Mouse (Mus musculus): Measurements from ENCODE around the gene Urgcp. TPM values are rescaled to one million over a fixed set of nuclear protein-coding genes. Genes with fewer than 3 reads are reported as not detected.
A peak's percentile ranks its signal among the peaks of the same experiment; 100 is the strongest.

Urgcp gene
- polyA plus RNA-seq, 2 experiments, result 3.5 to 4.7 TPM

DNA sequence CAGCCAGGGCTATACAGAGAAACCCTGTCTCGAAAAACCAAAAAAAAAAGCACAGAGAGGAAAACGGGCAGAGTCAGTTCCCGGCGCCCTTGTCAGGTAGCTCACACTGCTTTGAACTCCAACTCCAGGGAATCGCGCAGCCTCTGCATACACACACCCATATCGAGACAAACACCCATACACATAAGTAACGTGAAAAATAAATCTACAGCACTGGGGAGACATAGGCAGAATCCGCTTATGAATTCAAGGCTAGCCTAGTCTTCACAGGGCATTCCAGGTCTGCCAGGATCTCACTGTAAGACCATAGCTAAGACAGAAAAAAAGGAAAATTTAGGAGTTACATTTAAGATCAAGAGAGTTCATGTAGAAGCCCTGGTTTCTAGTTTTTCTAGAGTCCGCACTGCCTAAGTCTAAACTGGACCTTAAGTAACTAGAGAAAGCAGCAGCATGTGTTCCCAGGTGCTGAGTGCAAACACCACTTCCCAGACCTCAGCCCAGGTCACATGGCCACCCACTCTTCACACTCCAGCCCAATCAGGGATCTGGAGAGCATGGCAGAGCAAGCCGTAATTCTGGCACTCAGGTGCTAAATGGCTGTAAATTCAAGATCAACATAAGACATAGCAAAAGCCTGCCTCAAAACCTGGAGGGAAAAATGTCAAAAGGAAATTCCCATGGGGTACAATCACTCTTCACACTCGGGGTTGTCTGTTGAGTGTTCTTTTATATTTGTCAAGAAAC is 43.4 kb downstream of the Urgcp start:
- Histone ChIP-seq H3K27ac (no peak overlapping the region), H3K27me3 (ENCODE audit: control insufficient read depth, insufficient read depth, low read length) (no peaks in the 10 kb centered on the region), H3K4me1 (replicated peaks; ENCODE audit: control insufficient read depth in 2 of 2, insufficient read depth in 2 of 2, low read length in 1 of 2) (no peaks in the 10 kb centered on the region), H3K36me3 (replicated peaks; ENCODE audit: control insufficient read depth, insufficient read depth, low read depth) (peaks cover 37% of the 10 kb centered on the region), H3K4me3 (ENCODE audit: insufficient read depth in 1 of 2, low read depth in 2 of 2, low read length in 2 of 2) (no peak overlapping the region), H3K4me2 (ENCODE audit: low read depth) (no peak overlapping the region), H3K9ac (replicated peaks) (no peak overlapping the region), H3K9me3 (ENCODE audit: control insufficient read depth, low read length) (no peaks in the 10 kb centered on the region)
- DNase-seq (ENCODE audit: low read depth in 3 of 3, low spot score in 3 of 3) (no peak), ATAC-seq (ENCODE audit: insufficient read depth) (no peak)
- TF ChIP-seq CTCF (IDR thresholded peaks at IDR 0.05; ENCODE audit: low read depth) (no peak), EP300 (IDR thresholded peaks at IDR 0.05; ENCODE audit: low read depth) (no peak)
- 84% methylated on average over 12 of the region's 12 CpGs for WGBS (ENCODE audit: insufficient replicate concordance)

DNA sequence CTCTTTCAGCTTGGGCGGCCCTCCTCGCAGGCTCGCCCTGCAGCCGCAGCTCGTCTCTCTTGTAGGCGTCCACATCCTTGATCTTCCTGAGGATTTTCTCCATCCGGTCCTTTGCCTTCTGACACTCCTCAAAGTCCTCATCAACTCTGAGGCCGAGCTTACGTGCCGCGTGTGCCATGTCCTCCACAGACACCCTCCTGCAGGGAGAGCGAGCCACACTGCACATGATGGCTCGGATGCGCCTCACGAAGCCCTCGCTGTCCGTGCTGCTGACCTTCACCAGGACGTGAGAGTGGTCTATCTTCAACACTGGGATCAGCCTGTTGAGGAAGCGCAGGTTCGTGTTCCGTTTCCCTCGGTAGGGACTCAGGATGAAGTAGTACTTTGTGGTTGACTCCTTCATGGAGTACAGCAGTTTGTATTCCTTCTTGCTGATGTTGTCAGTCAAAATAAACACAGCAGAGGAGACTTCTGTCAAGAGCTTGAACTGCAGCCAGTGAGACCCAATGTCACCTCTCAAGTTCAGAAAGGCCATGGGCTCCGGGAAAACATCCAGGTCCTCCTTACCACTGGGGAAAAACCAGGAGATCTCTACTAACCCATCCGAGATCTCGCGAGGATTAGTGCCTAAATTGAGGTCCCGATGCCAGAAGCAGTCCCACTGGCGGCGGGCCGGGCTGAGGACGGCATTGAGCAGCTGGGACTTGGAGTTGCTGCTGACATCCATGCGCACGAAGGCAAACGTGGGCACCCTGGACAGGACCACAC is 45.1 kb downstream of the Urgcp start:
- no peak overlapping the region for H3K4me3 ChIP-seq (ENCODE audit: insufficient read depth in 1 of 2, low read depth in 2 of 2, low read length in 2 of 2)
- H3K27ac ChIP-seq, result no peak overlapping the region
- no peaks in the 10 kb centered on the region for H3K9me3 ChIP-seq (ENCODE audit: control insufficient read depth, low read length)
- 87% methylated on average over 34 of the region's 34 CpGs for WGBS (ENCODE audit: insufficient replicate concordance)
- TF ChIP-seq CTCF (IDR thresholded peaks at IDR 0.05; ENCODE audit: low read depth) (no peak), EP300 (IDR thresholded peaks at IDR 0.05; ENCODE audit: low read depth) (no peak)
- H3K9ac ChIP-seq (replicated peaks), result no peak overlapping the region
- no peaks in the 10 kb centered on the region for H3K4me1 ChIP-seq (replicated peaks; ENCODE audit: control insufficient read depth in 2 of 2, insufficient read depth in 2 of 2, low read length in 1 of 2)
- H3K36me3 ChIP-seq (replicated peaks; ENCODE audit: control insufficient read depth, insufficient read depth, low read depth), result peaks cover 31% of the 10 kb centered on the region
- no peak overlapping the region for H3K4me2 ChIP-seq (ENCODE audit: low read depth)
- ATAC-seq (ENCODE audit: insufficient read depth) (no peak), DNase-seq (ENCODE audit: low read depth in 3 of 3, low spot score in 3 of 3) (no peak)
- no peaks in the 10 kb centered on the region for H3K27me3 ChIP-seq (ENCODE audit: control insufficient read depth, insufficient read depth, low read length)

DNA sequence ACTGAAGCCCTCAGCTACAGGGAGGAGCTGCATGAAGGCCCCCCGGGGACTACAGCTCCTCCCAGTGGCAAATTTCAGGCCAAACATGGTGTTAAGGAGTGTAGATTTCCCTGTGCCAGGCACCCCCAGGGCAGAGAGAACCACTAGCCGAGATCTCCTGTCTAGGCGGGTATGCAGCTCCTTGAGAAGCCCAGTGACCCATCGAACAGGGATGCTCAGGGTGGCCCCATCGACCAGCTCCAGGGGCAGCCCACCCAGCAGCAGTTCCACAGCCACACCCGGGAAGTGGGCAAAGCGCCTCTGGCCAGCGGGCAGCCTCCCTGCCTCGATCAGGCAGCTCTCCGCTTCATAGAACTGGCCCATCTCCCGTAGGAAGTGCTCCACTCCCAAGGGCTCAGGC is 45.9 kb downstream of the Urgcp start:
- H3K36me3 ChIP-seq (replicated peaks; ENCODE audit: control insufficient read depth, insufficient read depth, low read depth), result peaks cover 26% of the 10 kb centered on the region
- no peak overlapping the region for H3K9ac ChIP-seq (replicated peaks)
- H3K4me2 ChIP-seq (ENCODE audit: low read depth), result no peak overlapping the region
- H3K9me3 ChIP-seq (ENCODE audit: control insufficient read depth, low read length), result no peaks in the 10 kb centered on the region
- TF ChIP-seq CTCF (IDR thresholded peaks at IDR 0.05; ENCODE audit: low read depth) (0 out of 2 replicates have a peak, but pooled peaks have one; percentile 3), EP300 (IDR thresholded peaks at IDR 0.05; ENCODE audit: low read depth) (no peak)
- H3K4me1 ChIP-seq (replicated peaks; ENCODE audit: control insufficient read depth in 2 of 2, insufficient read depth in 2 of 2, low read length in 1 of 2), result no peaks in the 10 kb centered on the region
- no peak overlapping the region for H3K4me3 ChIP-seq (ENCODE audit: insufficient read depth in 1 of 2, low read depth in 2 of 2, low read length in 2 of 2)
- ATAC-seq (ENCODE audit: insufficient read depth) (no peak), DNase-seq (ENCODE audit: low read depth in 3 of 3, low spot score in 3 of 3) (no peak)
- WGBS (ENCODE audit: insufficient replicate concordance), result 84% methylated on average over 11 of the region's 11 CpGs
- no peaks in the 10 kb centered on the region for H3K27me3 ChIP-seq (ENCODE audit: control insufficient read depth, insufficient read depth, low read length)
- no peak overlapping the region for H3K27ac ChIP-seq

DNA sequence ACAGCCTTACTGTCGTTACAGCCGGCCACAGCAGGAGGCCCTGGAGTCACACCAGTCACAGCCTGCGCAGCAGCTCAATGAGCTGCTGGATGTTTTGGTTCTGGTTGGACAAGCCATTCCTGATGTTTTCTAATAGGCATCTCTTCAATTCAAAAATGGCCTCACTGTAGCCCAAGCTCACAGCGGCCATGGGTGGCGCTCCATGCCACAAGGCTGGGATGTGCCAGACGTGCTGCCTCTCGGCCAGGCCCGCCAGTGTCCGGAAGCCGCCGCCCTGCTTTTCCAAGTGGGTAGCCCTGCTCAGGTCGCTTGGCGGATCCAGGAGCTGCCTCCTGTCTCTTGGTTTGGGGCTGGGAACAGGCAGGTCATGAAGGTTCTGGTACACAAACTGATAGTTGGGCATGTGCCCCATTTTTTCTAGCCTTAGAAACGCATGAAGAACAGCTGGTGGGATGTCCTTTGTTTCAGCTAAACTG is 46.5 kb downstream of the Urgcp start, which contains the start of gene Mrps24:
TSS of gene Mrps24 (minus strand) at position 51 of the 476 bp plus-strand sequence.
- WGBS (ENCODE audit: insufficient replicate concordance), result 90% methylated on average over 14 of the region's 14 CpGs
- no peaks in the 10 kb centered on the region for H3K27me3 ChIP-seq (ENCODE audit: control insufficient read depth, insufficient read depth, low read length)
- H3K4me3 ChIP-seq (ENCODE audit: insufficient read depth in 1 of 2, low read depth in 2 of 2, low read length in 2 of 2), result no peak within 1 kb of the TSS
- TF ChIP-seq EP300 (IDR thresholded peaks at IDR 0.05; ENCODE audit: low read depth), result no peak
- TF ChIP-seq CTCF (IDR thresholded peaks at IDR 0.05; ENCODE audit: low read depth), result no peak
- peaks cover 26% of the 10 kb centered on the region for H3K36me3 ChIP-seq (replicated peaks; ENCODE audit: control insufficient read depth, insufficient read depth, low read depth)
- no peak for DNase-seq (ENCODE audit: low read depth in 3 of 3, low spot score in 3 of 3)
- H3K27ac ChIP-seq, result no peak within 1 kb of the TSS
- H3K4me2 ChIP-seq (ENCODE audit: low read depth), result no peak within 1 kb of the TSS
- no peaks in the 10 kb centered on the region for H3K4me1 ChIP-seq (replicated peaks; ENCODE audit: control insufficient read depth in 2 of 2, insufficient read depth in 2 of 2, low read length in 1 of 2)
- no peaks in the 10 kb centered on the region for H3K9me3 ChIP-seq (ENCODE audit: control insufficient read depth, low read length)
- no peak for ATAC-seq (ENCODE audit: insufficient read depth)
- H3K9ac ChIP-seq (replicated peaks), result no peak within 1 kb of the TSS

DNA sequence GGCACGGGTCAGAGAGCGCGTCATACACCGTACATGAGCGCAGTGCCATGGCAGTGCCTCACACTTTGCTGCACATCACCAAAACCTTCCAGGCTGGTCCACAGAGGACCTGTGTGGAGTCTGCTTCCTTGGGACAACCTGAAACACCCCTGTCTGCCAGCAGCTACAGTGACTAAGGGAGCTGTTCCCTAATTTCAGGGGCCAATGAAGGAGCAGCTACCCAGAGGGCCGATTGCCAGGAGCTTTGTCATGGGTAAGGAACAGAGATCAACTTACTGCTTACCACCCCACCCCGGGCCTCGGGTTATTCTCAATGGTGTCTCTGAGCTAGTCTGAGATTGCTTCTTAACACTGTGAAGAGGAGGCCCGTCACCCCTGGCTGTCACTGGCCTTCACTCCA is 47.0 kb downstream of the Urgcp start:
- Histone ChIP-seq H3K9ac (replicated peaks) (no peak overlapping the region), H3K36me3 (replicated peaks; ENCODE audit: control insufficient read depth, insufficient read depth, low read depth) (peaks cover 26% of the 10 kb centered on the region), H3K4me3 (ENCODE audit: insufficient read depth in 1 of 2, low read depth in 2 of 2, low read length in 2 of 2) (no peak overlapping the region), H3K9me3 (ENCODE audit: control insufficient read depth, low read length) (no peaks in the 10 kb centered on the region), H3K27ac (no peak overlapping the region), H3K4me1 (replicated peaks; ENCODE audit: control insufficient read depth in 2 of 2, insufficient read depth in 2 of 2, low read length in 1 of 2) (no peaks in the 10 kb centered on the region), H3K27me3 (ENCODE audit: control insufficient read depth, insufficient read depth, low read length) (no peaks in the 10 kb centered on the region), H3K4me2 (ENCODE audit: low read depth) (no peak overlapping the region)
- DNase-seq (ENCODE audit: low read depth in 3 of 3, low spot score in 3 of 3) (no peak), ATAC-seq (ENCODE audit: insufficient read depth) (no peak)
- TF ChIP-seq CTCF (IDR thresholded peaks at IDR 0.05; ENCODE audit: low read depth), result no peak
- no peak for TF ChIP-seq EP300 (IDR thresholded peaks at IDR 0.05; ENCODE audit: low read depth)
- WGBS (ENCODE audit: insufficient replicate concordance), result 78% methylated on average over 9 of the region's 9 CpGs
